Mouse (Mus musculus): ENCODE data around the gene Ap1ar.

DNA sequence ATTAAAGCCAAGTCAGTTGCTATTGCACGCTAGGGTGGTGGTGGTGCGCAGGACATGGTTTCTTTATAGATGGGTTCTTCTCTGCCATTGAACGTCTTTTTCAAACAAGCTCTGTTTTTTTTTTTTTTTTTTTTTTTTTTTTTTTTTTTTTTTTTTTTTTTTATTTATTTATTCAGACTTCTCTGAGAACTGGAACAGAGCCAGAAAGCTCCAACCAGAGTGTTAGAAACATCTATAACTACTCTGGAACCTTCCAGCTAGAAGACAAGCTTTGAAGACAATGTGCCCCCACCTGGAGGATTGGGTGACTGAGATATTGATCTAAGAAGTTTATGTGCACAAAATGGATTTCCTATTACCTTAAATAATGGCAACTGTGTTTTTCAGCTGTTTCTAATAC is 26.2 kb upstream of the Ap1ar start:
- TF ChIP-seq TCF12 (IDR thresholded peaks at IDR 0.05; ENCODE audit: insufficient read depth, poor library complexity, severe bottlenecking) = no peak
- TF ChIP-seq POLR2A (IDR thresholded peaks at IDR 0.05; ENCODE audit: insufficient read length, low read depth) = no peak
- TF ChIP-seq USF1 (IDR thresholded peaks at IDR 0.05; ENCODE audit: low read depth) = no peak
